Mouse (Mus musculus): ENCODE measurements at regions not wholly inside any gene's neighbourhood (a gene's known extent, or its start where the extent isn't known, plus 50 kb on each side); places are given as distances from the start of the nearest gene placed in this dataset.

DNA sequence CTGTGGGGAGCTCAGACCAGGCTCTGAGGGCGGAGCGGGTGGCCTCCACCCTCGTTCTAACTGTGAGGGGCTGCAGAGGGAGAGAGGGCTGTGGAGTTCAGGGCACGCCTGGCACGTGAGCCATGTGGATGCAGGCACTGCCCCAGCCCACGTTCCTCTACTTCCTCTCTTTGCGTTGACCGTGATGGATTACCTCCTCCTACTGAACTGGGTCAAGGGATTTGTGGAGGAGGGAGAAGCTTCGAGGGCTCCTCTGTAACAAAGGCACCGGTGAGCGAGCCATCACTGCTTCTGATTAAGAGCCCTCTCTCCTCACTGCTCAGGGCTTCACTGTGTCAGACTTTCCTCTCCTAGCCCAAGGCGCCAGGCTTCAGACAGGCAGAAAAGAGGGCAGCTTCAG is 371.1 kb downstream of the Cdh26 start:
- no peak for DNase-seq (ENCODE audit: low read depth in 2 of 2, low spot score in 2 of 2)

DNA sequence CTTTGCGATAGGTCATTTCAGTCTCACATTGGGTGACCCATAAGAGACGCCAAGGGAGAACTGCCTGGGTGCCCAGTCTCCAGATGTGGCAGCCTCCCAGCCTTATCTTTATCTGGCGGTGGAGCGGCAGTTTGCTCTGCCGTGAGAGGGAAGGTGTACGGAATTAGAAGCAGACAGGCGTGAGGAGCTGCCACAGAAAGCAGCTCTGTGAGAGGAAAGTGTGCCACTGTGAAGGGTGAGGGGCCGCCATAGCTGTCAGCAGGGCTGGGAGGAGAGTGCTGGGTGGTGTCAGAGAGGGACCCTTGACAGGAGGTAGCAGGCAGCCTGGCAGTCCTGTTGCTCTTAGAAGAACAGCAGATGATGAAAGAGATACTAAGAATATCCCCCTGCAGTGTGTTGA is 375.0 kb downstream of the Cdh26 start:
- DNase-seq (ENCODE audit: low read depth in 2 of 2, low spot score in 2 of 2), result no peak

DNA sequence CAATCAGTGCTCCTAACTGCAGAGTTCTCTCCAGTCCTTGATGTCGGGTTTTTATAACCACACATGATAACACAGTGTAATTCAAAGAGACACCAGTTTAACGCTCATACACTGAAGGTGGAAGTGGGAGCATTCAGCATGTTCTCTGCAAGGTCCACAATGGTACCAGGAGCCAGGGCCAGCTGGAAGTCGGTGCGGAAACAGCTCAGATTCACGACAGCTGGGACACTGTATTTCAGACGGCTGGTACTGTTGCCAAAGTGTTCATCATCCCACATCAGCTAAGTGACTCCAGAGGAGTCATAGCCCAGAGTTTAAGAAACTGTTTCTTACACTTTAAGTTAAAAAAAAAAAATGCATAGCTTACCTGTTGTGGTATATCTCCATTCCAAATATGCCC is 391.2 kb downstream of the Cdh26 start:
- DNase-seq (ENCODE audit: low read depth in 2 of 2, low spot score in 2 of 2), result no peak

DNA sequence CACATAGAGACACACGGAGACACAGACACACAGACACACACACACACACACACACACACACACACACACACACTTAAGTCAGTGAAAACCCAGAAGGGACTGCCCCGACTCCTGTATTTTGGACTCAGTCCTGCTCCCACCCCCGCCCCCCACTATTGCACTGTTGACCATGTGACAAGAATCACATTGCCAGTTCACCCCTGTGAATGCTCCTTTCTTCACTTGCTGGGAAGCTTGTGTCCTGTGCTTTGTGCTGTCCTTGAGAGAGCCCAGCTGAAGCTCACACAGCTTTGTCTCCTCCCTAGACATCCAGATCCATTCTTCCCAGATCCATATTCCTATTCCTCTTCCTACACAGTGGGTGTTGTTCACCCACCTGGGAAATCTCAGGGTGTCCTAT is 400.0 kb downstream of the Cdh26 start:
- no peak for DNase-seq (ENCODE audit: low read depth in 2 of 2, low spot score in 2 of 2)

DNA sequence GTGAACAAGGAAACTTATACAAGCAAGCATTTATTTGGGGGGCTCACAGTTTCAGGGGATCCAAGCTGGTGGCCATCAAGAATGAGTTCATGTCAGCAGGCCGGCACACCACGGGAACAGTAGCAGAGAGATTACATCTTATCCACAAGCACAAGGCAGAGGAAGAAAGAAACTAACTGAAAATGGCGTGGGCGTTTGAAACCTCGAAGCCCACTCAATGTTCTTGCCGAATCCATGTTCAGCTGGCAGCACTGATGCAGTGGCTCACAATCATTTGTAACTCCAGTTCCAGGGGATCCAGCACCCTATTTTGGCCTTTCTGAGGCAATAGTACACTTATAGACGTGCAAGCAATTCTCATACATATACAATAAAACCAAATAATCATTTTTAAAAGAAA is 404.7 kb downstream of the Cdh26 start:
- DNase-seq (ENCODE audit: low read depth in 2 of 2, low spot score in 2 of 2), result no peak

DNA sequence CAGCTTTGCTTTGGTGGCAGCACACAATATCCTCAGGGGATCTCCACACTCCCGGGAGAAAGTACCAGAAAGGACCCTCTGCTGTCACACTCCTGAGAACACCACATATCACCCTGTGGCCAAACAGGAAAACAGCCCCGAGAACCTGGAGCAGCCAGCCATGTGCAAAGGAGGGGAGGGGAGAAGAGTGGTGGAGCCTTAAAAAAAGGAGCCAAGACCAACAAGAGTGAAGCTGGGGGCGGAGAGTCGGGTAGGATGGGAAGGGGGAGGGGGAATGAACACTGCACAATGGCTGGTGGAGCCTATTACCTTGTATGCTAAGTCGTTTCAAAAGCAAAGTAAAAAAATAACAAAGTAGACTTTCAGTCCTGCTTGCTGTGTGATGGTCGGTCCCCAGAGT is 408.2 kb downstream of the Cdh26 start:
- DNase-seq (ENCODE audit: low read depth in 2 of 2, low spot score in 2 of 2), result no peak

DNA sequence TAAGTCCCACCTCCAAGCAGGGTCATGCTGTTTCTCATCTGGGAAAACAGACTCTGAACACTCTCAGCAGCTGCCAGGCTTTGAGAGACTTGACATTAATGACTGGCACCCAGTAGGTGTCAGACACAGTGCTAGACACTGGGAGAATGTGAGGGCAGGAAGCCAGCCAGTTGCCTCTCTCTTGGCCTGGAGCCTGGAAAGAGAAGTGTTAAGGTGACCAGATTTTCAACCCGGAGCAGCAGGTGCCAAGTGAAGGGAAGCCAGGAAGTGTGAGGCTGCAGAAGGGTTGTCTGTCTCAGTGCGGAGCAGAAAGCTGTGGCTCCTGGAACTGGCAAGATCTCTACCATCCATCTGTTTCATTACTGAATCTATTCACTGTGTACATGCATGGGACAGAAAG is 410.6 kb downstream of the Cdh26 start:
- no peak for DNase-seq (ENCODE audit: low read depth in 2 of 2, low spot score in 2 of 2)

DNA sequence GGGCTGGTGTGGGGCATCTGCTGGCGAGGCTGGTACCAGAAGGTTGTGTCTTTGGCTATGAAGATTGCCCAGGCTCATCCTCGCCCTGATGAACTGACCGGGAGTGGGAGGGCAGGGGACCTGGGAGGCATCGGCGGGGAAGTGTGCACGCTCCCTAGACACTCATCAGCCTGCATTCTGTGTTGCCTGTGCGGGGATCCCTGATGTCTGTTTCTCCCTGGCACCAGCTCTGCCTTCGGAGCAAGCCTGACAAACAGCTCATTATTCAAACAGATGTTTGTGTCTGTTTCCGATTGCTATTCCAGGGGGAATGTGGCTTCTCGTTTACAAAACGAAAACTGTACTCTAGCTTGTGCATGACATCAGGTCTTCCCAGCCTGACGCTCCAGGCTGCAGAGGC is 412.3 kb downstream of the Cdh26 start:
- no peak for DNase-seq (ENCODE audit: low read depth in 2 of 2, low spot score in 2 of 2)

DNA sequence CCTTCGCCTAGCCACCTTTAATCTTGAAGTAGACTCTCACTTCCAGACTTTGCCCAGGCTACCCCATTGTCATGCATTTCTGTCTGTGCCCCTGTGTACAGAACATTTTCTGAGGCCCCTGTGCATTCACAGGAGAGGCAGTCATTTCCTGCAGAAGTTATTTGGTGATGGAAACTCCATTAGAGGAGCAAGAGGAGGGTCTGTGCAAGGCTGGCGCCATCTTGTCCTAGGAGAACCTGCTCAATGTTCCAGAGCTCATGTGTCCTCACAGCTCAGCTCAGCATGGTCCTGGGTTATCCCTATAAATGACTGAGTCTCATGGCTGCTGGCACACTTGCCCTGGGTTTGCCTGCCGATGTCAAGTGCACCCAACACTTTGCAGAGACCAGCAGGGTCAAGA is 413.1 kb downstream of the Cdh26 start:
- no peak for DNase-seq (ENCODE audit: low read depth in 2 of 2, low spot score in 2 of 2)

DNA sequence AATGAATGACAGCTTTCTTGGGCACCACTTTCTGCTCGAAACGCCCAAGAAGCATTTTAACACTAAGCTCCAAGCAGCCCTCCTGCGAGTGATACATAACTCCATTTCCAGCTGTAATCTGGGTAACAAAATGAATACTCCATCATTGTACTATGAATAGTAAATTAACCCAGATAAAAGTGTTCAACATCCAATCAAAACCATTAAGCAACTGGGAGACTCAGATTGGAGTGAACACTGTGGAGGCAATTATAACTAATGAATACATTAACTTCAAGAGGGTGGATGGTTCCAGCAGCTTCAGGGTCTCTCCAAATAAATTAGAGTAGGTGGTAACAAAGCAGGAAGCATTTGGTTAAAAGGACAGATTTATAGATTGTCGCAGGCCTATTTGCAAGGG is 414.2 kb downstream of the Cdh26 start:
- DNase-seq (ENCODE audit: low read depth in 2 of 2, low spot score in 2 of 2), result no peak

DNA sequence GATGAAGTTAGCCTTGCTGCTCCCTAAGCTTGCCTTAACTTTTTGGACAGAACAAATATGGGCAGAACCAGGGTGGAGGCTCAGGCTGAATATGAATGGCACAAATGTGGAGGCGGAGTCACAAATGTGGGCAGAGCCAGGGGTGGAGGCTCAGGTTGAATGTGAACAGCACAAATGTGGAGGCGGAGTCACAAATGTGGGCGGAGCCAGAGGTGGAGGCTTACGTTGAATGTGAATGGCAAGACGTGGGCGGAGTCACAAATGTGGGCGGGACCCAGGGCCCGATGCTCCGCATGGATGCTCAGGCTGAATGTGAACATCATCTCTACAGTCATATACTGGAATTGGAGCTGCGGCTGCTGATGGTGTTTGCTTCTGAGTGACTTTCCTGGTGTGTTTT is 420.0 kb downstream of the Cdh26 start:
- DNase-seq (ENCODE audit: low read depth in 2 of 2, low spot score in 2 of 2), result no peak

DNA sequence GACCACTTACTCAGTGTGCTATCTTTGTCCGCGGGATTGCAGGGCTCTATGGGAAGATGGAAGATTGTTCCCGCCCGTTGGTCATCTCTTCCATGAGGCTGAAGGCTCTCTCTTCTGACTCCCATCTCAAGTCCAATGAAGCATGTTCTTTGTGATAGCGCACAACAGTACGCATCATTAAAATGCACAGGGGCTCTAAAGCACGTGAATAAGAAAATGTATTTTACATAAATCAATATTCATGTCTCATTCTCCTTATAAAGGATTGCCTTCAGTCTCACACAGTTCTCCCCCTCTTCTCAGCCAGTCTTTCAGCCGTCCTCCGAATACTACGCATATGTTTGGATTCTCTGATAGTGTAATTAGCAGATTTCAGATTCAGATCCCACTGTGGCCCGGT is 420.4 kb downstream of the Cdh26 start:
- DNase-seq (ENCODE audit: low read depth in 2 of 2, low spot score in 2 of 2), result no peak

DNA sequence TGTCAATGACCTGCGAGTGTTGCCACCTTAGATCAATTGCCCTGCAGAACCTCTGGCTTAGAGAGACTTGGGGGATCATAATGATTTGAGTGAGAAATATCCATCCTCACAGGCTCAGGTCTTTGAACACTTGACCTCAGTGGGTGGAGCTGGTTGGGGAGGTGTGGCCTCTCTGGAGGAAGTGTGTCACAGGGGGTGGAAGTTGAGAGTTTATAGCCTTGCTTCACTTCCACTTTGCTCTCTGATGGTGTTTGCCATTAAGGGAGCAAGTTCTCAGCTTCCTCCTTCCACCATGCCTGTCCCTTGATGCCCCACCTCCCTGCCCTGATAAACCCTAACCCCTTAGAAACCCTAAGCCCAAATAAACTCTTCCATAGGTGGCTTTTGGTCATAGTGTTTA is 423.7 kb downstream of the Cdh26 start:
- DNase-seq (ENCODE audit: low read depth in 2 of 2, low spot score in 2 of 2), result no peak

DNA sequence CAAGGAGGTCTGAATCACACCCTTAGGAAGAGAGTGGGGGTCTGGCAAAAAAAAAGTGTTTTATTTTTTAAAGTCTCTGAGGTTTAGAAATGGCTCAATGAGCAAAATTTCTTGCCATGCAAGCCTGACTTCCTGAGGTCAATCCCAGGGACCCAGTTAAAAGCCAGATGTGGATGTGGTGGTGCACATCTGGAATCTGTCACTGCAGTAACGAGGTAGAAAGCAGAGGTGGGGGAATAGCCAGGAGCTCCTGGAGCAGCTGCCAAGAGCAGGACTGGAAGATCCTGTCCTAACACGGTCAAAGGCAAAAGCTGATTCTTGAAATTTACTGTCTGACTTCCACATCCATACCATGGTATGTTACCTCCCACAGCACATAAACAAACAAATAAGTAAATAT is 424.4 kb downstream of the Cdh26 start:
- no peak for DNase-seq (ENCODE audit: low read depth in 2 of 2, low spot score in 2 of 2)

DNA sequence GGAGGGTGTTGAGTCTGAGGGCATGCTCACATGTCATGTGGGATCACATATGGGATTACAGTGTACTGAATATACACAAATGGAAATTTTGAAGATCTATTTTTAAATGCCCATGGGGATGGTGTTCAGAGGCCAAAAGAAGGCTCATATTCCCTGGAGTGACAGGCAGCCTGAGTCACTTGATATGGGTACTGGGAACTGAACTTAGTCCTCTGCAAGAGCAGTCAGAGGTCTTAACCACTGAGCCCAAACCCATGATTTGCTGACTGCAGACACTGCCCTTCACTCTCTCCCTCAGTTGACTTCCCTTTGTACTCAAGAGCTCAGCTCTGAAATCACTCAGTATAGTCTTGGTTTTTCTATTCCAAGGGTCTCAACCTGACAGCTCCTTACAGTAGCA is 432.3 kb downstream of the Cdh26 start:
- DNase-seq (ENCODE audit: low read depth in 2 of 2, low spot score in 2 of 2), result no peak

DNA sequence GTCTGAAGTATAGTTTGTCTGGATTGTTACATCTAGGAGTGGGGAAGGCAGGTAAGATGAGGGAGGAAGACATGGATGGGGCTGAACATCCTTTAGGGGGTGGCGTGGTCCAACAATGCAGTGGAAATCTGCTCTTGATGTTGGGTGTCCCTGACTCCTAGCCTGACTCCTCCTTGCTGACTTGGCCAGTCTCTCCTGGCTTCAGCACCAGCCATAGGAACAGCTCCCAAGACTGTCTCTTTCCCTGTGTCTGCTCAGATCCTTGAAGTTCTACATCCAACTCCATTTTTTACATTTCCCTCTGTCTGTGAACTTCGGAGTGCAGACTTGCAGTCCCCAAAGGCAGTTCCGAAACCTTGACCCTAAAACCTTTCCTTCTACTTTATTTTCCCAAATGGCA is 436.8 kb downstream of the Cdh26 start:
- no peak for DNase-seq (ENCODE audit: low read depth in 2 of 2, low spot score in 2 of 2)

DNA sequence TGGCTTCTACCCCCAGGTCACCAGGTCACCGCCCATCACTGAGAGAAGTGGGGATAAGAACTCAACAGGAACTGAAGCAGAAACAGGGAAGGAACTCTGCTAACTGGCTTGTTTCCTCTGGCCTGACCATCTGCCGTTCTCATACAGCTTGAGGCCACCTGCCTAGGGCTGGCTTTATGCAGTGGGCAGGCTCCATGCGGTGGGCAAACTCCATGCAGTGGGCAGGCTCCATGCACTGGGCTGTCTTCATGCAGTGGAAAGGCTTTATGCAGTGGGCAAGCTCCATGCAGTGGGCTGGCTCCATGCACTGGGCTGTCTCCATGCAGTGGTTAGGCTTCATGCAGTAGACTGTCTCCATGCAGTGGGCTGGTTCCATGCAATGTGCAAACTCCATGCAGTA is 438.8 kb downstream of the Cdh26 start:
- no peak for DNase-seq (ENCODE audit: low read depth in 2 of 2, low spot score in 2 of 2)

DNA sequence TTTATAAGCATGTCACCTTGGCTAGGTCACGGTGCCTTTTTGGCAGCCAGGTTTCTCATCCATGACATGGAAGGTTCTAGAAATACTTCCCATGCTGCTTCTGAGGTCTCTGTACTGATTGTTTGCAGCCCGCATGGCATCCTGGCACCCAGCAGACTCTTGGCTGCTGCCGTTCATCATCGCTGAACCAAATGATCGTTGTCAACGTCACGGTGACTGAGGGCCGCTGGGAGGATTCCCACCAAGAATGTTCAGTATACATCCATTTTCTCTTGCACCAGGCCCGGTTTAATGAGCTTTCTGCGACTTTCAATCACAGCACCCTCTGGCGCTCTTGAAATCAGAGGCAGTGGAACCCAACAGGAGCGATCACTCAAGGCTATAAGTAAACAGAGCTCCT is 448.1 kb downstream of the Cdh26 start:
- DNase-seq (ENCODE audit: low read depth in 2 of 2, low spot score in 2 of 2), result no peak

DNA sequence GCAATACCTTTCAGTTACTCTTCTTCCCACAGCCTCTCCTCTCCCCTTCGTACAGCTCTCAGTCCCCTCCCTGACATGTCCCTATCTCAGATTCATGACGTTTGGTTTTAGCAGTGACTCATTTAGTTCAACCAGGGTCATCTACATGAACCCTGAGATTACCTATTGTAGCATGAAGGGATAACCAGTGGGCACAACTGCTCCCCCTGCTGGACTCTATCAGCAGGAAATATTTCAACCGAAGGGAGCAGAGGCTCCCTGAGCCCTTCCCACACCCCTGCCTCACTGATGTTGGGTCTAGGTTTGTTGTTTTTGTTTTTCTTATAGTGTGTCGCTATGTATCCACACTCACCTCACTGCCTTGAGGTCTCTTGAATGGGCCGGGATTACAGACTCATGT is 455.4 kb downstream of the Cdh26 start:
- no peak for DNase-seq (ENCODE audit: low read depth in 2 of 2, low spot score in 2 of 2)

DNA sequence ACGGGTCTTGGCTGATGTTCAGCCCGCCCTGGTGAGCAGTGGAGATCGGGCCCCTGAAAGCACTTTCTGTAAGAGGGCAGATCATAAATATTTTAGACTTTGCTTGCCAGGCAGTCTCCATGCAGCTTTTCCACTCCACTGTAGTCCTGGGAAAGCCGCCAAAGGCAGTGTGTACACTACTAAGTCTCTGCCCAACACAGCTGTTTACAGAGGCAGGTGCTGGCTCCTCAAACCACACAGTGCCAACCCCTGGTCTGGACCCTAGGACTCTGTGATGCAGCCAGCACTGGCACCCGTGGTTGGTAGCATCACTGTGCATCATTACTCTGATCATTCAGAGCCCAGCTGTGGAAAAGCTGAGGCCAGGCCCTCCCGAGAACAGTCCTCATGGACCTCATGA is 458.4 kb downstream of the Cdh26 start:
- no peak for DNase-seq (ENCODE audit: low read depth in 2 of 2, low spot score in 2 of 2)

DNA sequence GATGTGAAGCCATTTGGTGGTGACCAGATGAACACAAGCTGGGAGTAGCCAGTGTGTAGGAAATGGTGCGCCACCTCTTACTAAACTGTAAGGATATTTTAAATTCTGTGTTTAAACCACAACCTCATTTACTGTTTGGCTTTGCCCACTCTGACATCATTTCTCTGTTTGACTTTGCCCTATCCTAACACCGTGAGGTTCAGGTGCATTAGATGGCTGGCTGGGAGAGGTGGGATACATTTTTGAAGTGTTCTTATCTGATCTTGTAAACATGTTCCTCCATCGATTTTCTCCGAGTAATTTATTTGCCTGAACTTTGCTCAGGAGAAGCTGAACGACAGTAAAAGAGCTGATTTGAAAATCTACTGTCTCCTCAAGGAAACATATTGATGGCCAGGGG is 472.1 kb downstream of the Cdh26 start:
- DNase-seq (ENCODE audit: low read depth in 2 of 2, low spot score in 2 of 2), result no peak

DNA sequence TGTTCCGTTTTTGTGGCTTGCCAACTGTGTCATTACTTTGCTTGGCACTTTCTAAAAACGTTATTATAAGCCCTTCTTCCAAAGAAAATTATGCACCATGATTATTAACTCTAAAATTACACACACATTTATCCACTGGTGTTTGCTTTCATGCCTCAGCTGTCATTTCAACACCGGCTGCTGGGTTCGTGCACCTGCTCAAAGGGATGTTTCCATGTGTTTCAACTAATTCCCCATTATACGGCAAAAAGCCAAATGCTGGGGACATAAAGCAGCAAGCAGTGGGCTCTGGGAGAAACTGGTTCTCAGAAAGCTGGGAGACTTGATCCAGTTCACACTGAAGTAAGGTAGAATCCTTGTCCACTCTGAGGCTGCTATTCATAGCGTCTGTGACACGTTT is 479.0 kb downstream of the Cdh26 start:
- no peak for DNase-seq (ENCODE audit: low read depth in 2 of 2, low spot score in 2 of 2)

DNA sequence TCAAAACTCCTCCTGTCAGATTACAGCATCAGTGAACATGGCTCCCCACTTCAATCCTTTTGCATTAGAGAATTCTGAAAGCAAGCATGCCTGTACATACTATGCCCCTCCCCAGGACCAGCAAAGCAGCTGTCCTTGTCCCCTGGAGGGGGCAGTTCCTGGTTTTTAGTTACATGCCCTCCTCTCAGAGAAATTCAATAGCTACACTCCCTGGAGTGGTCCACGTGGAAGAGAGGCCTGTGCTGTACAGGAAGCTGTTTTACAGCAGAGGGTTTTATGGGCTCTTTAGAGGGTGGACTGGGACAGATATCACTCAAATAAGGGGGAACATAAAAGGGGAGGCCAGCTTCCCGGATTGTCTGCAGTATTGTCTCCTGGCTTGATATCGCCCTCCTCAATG is 481.3 kb downstream of the Cdh26 start:
- DNase-seq (ENCODE audit: low read depth in 2 of 2, low spot score in 2 of 2), result no peak

DNA sequence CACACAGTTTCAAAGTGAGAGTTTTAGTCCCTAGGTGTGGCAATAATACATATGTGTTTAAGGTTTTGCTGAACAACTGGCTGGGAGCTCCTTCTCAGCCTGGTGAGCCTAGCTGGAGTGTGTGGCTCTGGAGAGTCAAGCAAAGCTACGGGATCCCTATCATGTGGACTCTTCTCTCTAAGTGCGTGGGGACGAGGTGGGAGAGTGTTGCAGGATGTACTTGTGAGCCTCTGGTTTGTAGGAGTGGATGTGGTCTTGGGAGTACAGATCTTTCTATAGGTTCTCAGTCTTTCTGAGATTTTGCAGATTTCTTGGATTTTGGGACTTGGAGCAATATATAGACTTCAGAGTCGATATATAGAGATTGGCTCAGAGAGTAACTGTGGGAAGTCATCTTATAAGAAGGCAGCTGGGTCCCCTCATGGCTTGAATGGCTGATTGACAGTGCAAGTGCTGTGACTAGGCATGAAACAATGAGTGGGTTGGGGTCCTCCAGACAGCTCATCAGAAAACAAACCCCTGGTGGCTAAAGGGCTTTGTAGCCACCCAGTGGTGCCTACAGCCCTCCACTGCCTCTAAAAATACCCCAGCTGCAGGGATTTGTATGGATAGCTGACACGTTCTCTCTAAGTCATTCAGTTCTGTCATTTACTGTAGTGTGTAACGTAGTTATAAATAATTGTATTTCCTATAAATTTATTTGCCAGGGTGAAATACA is 486.1 kb downstream of the Cdh26 start:
- DNase-seq (ENCODE audit: low read depth in 2 of 2, low spot score in 2 of 2), result no peak
